In genomic region chr1:75124346-75125321, GRCm38 (mm10) we compare ENCODE assay signal across 8 mouse cellular contexts. TPM values are rescaled to one million over a fixed set of nuclear protein-coding genes. Genes with fewer than 3 reads are reported as not detected.
DNase-seq lines count a peak whose midpoint lies in the region; ATAC-seq and TF ChIP-seq lines count a peak whose summit lies in the region.

Nhej1 (minus strand) TSS chr1:75125200.

- H3K79me2 ChIP-seq in C2C12 (ENCODE audit: control insufficient read depth, insufficient read depth), result no peaks in the 10 kb centered on the region

- no peaks in the 10 kb centered on the region for H3K36me3 ChIP-seq in C2C12 (ENCODE audit: control insufficient read depth, insufficient read depth)
- peaks cover 9% of the 10 kb centered on the region for H3K36me3 ChIP-seq in erythroblast, embryonic 14.5 days (ENCODE audit: control insufficient read depth)
- H3K36me3 ChIP-seq in heart, embryonic 13.5 days, result no peaks in the 10 kb centered on the region
- H3K36me3 ChIP-seq in liver, embryonic 12.5 days, result no peaks in the 10 kb centered on the region
- no peaks in the 10 kb centered on the region for H3K36me3 ChIP-seq in stomach, embryonic 15.5 days

- H3K27ac ChIP-seq in heart, embryonic 13.5 days (replicated peaks), result peak within 1 kb of the TSS; percentile 97
- peak within 1 kb of the TSS; percentile 96 for H3K27ac ChIP-seq in liver, embryonic 12.5 days
- peak within 1 kb of the TSS; percentile 100 for H3K27ac ChIP-seq in stomach, embryonic 15.5 days

- peak; percentile 14; the same call in 1 of the 2 replicates for TF ChIP-seq POLR2A in brain, embryonic 14.5 days (IDR thresholded peaks at IDR 0.05; ENCODE audit: borderline replicate concordance, extremely low read depth, insufficient read depth, insufficient read length, poor library complexity, severe bottlenecking)

- no peaks in the 10 kb centered on the region for H3K9me3 ChIP-seq in erythroblast, embryonic 14.5 days (ENCODE audit: control insufficient read depth, low read length)
- H3K9me3 ChIP-seq in heart, embryonic 13.5 days, result no peaks in the 10 kb centered on the region
- H3K9me3 ChIP-seq in liver, embryonic 12.5 days (replicated peaks), result no peaks in the 10 kb centered on the region
- H3K9me3 ChIP-seq in stomach, embryonic 15.5 days, result no peaks in the 10 kb centered on the region

- H3K9ac ChIP-seq in heart, embryonic 13.5 days, result peak within 1 kb of the TSS; percentile 84
- H3K9ac ChIP-seq in liver, embryonic 12.5 days, result peak within 1 kb of the TSS; percentile 72
- H3K9ac ChIP-seq in stomach, embryonic 15.5 days, result peak within 1 kb of the TSS; percentile 52; the same call in 1 of the 2 replicates

- no peaks in the 10 kb centered on the region for H3K27me3 ChIP-seq in C2C12 (ENCODE audit: control insufficient read depth, insufficient read depth, insufficient read length)
- no peaks in the 10 kb centered on the region for H3K27me3 ChIP-seq in erythroblast, embryonic 14.5 days (ENCODE audit: control insufficient read depth)
- peaks cover 4% of the 10 kb centered on the region; the same call in 1 of the 2 replicates for H3K27me3 ChIP-seq in heart, embryonic 13.5 days (replicated peaks)
- no peaks in the 10 kb centered on the region; the same call in 1 of the 2 replicates for H3K27me3 ChIP-seq in liver, embryonic 12.5 days (replicated peaks)
- H3K27me3 ChIP-seq in stomach, embryonic 15.5 days (replicated peaks), result no peaks in the 10 kb centered on the region

- peak; percentile 98 for DNase-seq in brain, embryonic 14.5 days (ENCODE audit: low read depth)
- DNase-seq in kidney, postnatal 10 days, result peak; percentile 98
- peak; percentile 92 to 93 for DNase-seq in natural killer cell, adult 2 months (ENCODE audit: low spot score in 2 of 2)

- H3K4me1 ChIP-seq in erythroblast, embryonic 14.5 days (ENCODE audit: control insufficient read depth), result peaks cover 29% of the 10 kb centered on the region
- H3K4me1 ChIP-seq in heart, embryonic 13.5 days, result peaks cover 13% of the 10 kb centered on the region
- H3K4me1 ChIP-seq in liver, embryonic 12.5 days, result peaks cover 28% of the 10 kb centered on the region
- H3K4me1 ChIP-seq in stomach, embryonic 15.5 days, result peaks cover 11% of the 10 kb centered on the region

- no peaks in the 10 kb centered on the region for H3K79me3 ChIP-seq in C2C12 (ENCODE audit: low read depth)

- WGBS in heart, embryonic 13.5 days, result 1% methylated on average over 56 of the region's 56 CpGs
- WGBS in liver, embryonic 12.5 days (ENCODE audit: insufficient replicate concordance), result 1% methylated on average over 56 of the region's 56 CpGs
- WGBS in stomach, embryonic 15.5 days, result 2% methylated on average over 56 of the region's 56 CpGs

- H3ac ChIP-seq in C2C12 (ENCODE audit: control insufficient read depth, insufficient read length, low read depth), result peak within 1 kb of the TSS; percentile 88

- H3K4me2 ChIP-seq in heart, embryonic 13.5 days, result peak within 1 kb of the TSS; percentile 70
- peak within 1 kb of the TSS; percentile 75 for H3K4me2 ChIP-seq in liver, embryonic 12.5 days
- peak within 1 kb of the TSS; percentile 66 for H3K4me2 ChIP-seq in stomach, embryonic 15.5 days

- peak within 1 kb of the TSS; percentile 48 for H3K4me3 ChIP-seq in C2C12 (ENCODE audit: insufficient read depth, poor library complexity, severe bottlenecking)
- H3K4me3 ChIP-seq in erythroblast, embryonic 14.5 days (replicated peaks), result peak within 1 kb of the TSS; percentile 82
- peak within 1 kb of the TSS; percentile 63 for H3K4me3 ChIP-seq in heart, embryonic 13.5 days
- H3K4me3 ChIP-seq in liver, embryonic 12.5 days, result peak within 1 kb of the TSS; percentile 62
- peak within 1 kb of the TSS; percentile 63 for H3K4me3 ChIP-seq in stomach, embryonic 15.5 days (replicated peaks)

- ATAC-seq in heart, embryonic 13.5 days (ENCODE audit: extremely low read depth, insufficient number of reproducible peaks, low FRiP score, low TSS enrichment), result peak; percentile 94
- peak; percentile 94 for ATAC-seq in liver, embryonic 12.5 days
- peak; percentile 97 for ATAC-seq in stomach, embryonic 15.5 days (ENCODE audit: insufficient read depth, low FRiP score, low read depth)

- peak; percentile 29 for TF ChIP-seq CTCF in C2C12 (IDR thresholded peaks at IDR 0.05; ENCODE audit: control insufficient read depth, insufficient read depth, insufficient read length)
- TF ChIP-seq CTCF in brain, embryonic 14.5 days (IDR thresholded peaks at IDR 0.05; ENCODE audit: borderline replicate concordance, extremely low read depth, insufficient read depth, insufficient read length), result peak; percentile 83

TF ChIP-seq in C2C12, 6 proteins besides CTCF, POLR2A, EP300 and RAD21:
- no peak for TF ChIP-seq CEBPB (IDR thresholded peaks at IDR 0.05; ENCODE audit: low read depth)
- TF ChIP-seq MAX (IDR thresholded peaks at IDR 0.05), result peak; percentile 9

RNA-seq across cellular contexts. Expression of gene Nhej1, which starts in this region (rescaled TPM):
- 5.2 TPM for polyA plus RNA-seq in C2C12 (2012; fragmentation: generic; extraction: Trizol)
- polyA plus RNA-seq in brain, embryonic 14.5 days (2012; rRNA removed), result 2.4 and 2.6 TPM in 2 replicates
- 0.05 and 0.08 TPM in 2 replicates for polyA plus RNA-seq in erythroblast, embryonic 14.5 days (2012)
- polyA plus RNA-seq in heart, embryonic 13.5 days (2015; fragmentation: Nextera tagmentation; extraction: Ambion mirVana), result 7.6 and 7.9 TPM in 2 replicates
- 6.7 and 6.8 TPM in 2 replicates for polyA plus RNA-seq in liver, embryonic 12.5 days (2016; fragmentation: Nextera tagmentation; extraction: Ambion mirVana)
- polyA plus RNA-seq in stomach, embryonic 15.5 days (2015; fragmentation: Nextera tagmentation; extraction: Ambion mirVana), result 8.6 and 9.5 TPM in 2 replicates

Comparison
In these comparisons a context has a peak if more than half of its experiments do, and no peak if none do; other contexts are left out.
1. Peak in every context shown above with its lines: DNase-seq, ATAC-seq, H3K4me3 ChIP-seq and H3K27ac ChIP-seq.